Mouse (Mus musculus): ENCODE measurements around the gene Cdip1.

Cdip1 gene

DNA sequence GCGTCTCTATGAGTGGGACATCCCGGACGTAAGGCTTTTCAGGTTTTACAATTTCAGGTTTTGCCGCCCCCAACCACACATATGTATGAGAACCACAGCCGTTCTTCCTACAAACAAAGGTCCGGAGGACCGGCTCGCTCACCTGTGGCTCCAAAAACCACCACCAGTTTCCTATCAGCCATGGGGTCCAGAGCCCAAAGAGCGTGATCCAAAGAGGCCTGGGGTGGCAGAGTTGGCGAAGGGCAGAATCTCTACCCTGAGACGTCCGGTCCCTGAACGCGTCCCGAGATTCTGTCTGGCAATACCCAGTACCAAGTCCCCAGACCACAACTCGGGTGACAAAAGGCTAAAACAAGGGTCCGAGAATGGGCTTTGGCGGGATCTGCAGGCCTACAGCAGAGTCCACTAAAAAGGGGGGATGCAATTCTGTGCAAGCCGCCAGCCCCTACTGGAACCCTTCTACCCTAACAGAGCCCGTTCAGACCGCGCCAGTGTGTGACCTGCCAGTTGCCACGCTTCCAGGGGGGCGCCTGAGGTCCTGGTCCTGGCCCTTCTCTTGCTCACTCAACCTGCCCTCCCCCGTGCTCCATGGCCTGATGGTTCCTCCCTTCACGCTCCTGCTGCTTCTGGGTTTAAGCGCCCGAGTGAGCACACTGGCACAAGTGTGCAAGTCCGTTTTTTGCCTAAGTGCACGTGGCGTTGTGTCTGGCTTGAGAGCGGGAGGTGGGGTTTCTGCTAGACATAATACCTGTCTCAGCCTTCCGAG is 71.2 kb downstream of the Cdip1 start, which contains the start of gene Nmral1:
Gene Nmral1 (minus strand): TSS at position 604 of the 766 bp plus-strand sequence.
- DNase-seq (ENCODE audit: low spot score): peak; percentile 82

GRCm38 (mm10) chr16:4717866-4718265 is 72.2 kb downstream of the Cdip1 start:
- DNase-seq (ENCODE audit: low spot score): no peak

- no peak for DNase-seq (ENCODE audit: low spot score)
Measured at GRCm38 (mm10) chr16:4713861-4714710, 76.0 kb downstream of the Cdip1 start.

DNA sequence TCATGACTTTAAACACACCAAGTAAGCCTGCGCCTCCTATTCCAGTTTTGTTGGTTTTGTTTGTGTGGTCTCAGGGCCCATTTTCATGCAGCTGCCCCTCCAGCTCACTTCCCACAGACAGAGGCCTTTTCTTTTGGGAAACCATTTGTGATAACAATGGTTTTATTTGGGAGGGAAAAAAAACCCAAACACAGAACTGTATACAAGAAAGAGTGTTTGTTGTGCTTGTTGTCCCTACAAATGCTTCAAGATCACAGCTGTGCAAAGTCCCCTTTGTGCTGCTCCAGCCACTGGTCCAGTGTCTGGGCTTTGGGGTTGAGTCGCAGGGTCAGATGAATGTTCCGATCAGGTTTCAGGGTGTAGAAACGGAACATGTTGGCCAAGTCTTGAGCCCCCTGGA is 78.9 kb downstream of the Cdip1 start:
- no peak for DNase-seq (ENCODE audit: low spot score)

DNA sequence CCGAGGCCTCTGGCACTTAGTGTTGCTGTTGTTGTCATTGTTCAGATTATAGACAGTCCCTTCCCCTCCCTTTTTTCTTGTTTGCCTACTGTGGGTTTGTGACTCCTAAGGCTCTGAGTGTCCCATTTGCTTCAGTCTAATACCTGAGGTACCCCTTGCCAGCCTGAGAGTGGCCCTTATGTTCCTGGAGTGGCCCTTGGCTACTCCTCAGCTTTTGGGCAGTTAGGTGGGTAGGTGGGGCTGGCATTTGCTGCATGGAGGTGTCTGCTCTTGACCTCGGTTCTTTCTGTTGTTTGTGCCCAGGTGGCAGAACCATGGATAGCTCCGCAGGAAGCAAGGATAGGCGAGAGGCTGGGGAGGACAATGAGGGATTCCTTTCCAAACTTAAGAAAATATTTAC is 84.6 kb downstream of the Cdip1 start:
- DNase-seq (ENCODE audit: low spot score): no peak

- no peak for DNase-seq (ENCODE audit: low spot score)
Measured at GRCm38 (mm10) chr16:4702646-4703045, 87.4 kb downstream of the Cdip1 start.

DNA sequence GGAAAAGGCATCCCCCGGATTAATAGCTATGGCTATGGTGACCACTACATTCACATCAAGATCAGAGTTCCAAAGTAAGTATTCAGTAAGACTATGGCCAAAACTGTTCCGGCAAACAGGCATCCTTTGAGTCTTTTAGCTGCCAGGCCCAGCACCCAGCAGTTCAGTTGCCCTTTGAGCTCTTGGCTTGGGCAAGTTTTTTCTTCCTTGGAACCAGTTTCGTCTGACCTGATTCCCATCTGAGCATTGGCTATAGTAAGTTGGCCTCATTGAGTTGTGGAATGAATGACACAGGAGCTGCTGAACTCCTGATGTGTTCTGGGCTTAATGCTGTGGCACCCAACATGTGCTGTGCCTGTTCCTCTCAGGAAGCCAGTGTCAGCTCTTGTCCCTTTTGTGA is 88.9 kb downstream of the Cdip1 start:
- no peak for DNase-seq (ENCODE audit: low spot score)
